Mouse (Mus musculus): ENCODE results near the gene Apoa2.

Gene Apoa2

GRCm38 (mm10) chr1:171224857-171225256, at the start of gene Apoa2:
Gene Apoa2 (plus strand): TSS chr1:171225054.
- no peak for DNase-seq (ENCODE audit: low read depth, low spot score)

GRCm38 (mm10) chr1:171179487-171180171, 45.2 kb upstream of the Apoa2 start:
- no peak for DNase-seq (ENCODE audit: low read depth, low spot score)

GRCm38 (mm10) chr1:171183025-171183424, 41.8 kb upstream of the Apoa2 start:
- DNase-seq (ENCODE audit: low read depth, low spot score): no peak

- no peak for DNase-seq (ENCODE audit: low read depth, low spot score)
These were observed 41.2 kb upstream of the Apoa2 start for GRCm38 (mm10) chr1:171183620-171184019.

GRCm38 (mm10) chr1:171184314-171184713, 40.5 kb upstream of the Apoa2 start:
- no peak for DNase-seq (ENCODE audit: low read depth, low spot score)

- DNase-seq (ENCODE audit: low read depth, low spot score): no peak
These were observed 39.2 kb upstream of the Apoa2 start for GRCm38 (mm10) chr1:171185655-171186054.

GRCm38 (mm10) chr1:171187851-171188700, 36.8 kb upstream of the Apoa2 start:
- DNase-seq (ENCODE audit: low read depth, low spot score): peak; percentile 41

- DNase-seq (ENCODE audit: low read depth, low spot score): no peak
These were observed 35.8 kb upstream of the Apoa2 start for GRCm38 (mm10) chr1:171189046-171189445.

- no peak for DNase-seq (ENCODE audit: low read depth, low spot score)
These were observed 35.3 kb upstream of the Apoa2 start for GRCm38 (mm10) chr1:171189476-171190114.

GRCm38 (mm10) chr1:171190832-171191231, 34.0 kb upstream of the Apoa2 start:
- no peak for DNase-seq (ENCODE audit: low read depth, low spot score)

- no peak for DNase-seq (ENCODE audit: low read depth, low spot score)
These were observed 32.6 kb upstream of the Apoa2 start for GRCm38 (mm10) chr1:171192283-171192682.

GRCm38 (mm10) chr1:171193093-171193840, 31.6 kb upstream of the Apoa2 start:
- DNase-seq (ENCODE audit: low read depth, low spot score): peak; percentile 36

- DNase-seq (ENCODE audit: low read depth, low spot score): no peak
These were observed 30.7 kb upstream of the Apoa2 start for GRCm38 (mm10) chr1:171193911-171194830.

GRCm38 (mm10) chr1:171195046-171195822, 29.6 kb upstream of the Apoa2 start:
- no peak for DNase-seq (ENCODE audit: low read depth, low spot score)

GRCm38 (mm10) chr1:171195887-171196397, 28.9 kb upstream of the Apoa2 start, which contains the start of gene Pcp4l1:
Gene Pcp4l1 (minus strand): TSS chr1:171196268.
- peak; percentile 54 for DNase-seq (ENCODE audit: low read depth, low spot score)

GRCm38 (mm10) chr1:171199532-171199931, 25.3 kb upstream of the Apoa2 start:
- no peak for DNase-seq (ENCODE audit: low read depth, low spot score)

- DNase-seq (ENCODE audit: low read depth, low spot score): no peak
These were observed 24.1 kb upstream of the Apoa2 start for GRCm38 (mm10) chr1:171200769-171201168.

GRCm38 (mm10) chr1:171203471-171204248, 21.2 kb upstream of the Apoa2 start:
- no peak for DNase-seq (ENCODE audit: low read depth, low spot score)

GRCm38 (mm10) chr1:171204249-171204644, 20.6 kb upstream of the Apoa2 start:
- DNase-seq (ENCODE audit: low read depth, low spot score): no peak
